Mouse (Mus musculus): ENCODE data around the gene Psph.
A peak's percentile ranks its signal among the peaks of the same experiment; 100 is the strongest.
"Not testable (repeated sequence)": the region's sequence is repeated elsewhere in the genome, so short reads cannot be mapped to it uniquely, and the experiment has no call there.

Gene Psph

GRCm38 (mm10) chr5:129786818-129787790, at the start of gene Psph:
Gene Psph, minus strand, starts transcription at chr5:129787449.
- DNase-seq, result peak; percentile 97 to 98

GRCm38 (mm10) chr5:129790591-129790990, 3.3 kb upstream of the Psph start:
- not testable (repeated sequence) for DNase-seq

- no peak for DNase-seq
Measured at GRCm38 (mm10) chr5:129787818-129788593, 757 bp upstream of the Psph start.

GRCm38 (mm10) chr5:129786161-129786560, 1.1 kb downstream of the Psph start:
- DNase-seq, result no peak

GRCm38 (mm10) chr5:129785235-129785870, 1.9 kb downstream of the Psph start:
- no peak for DNase-seq

GRCm38 (mm10) chr5:129782211-129782610, 5.0 kb downstream of the Psph start:
- DNase-seq, result no peak

GRCm38 (mm10) chr5:129780131-129780530, 7.1 kb downstream of the Psph start:
- DNase-seq, result no peak

GRCm38 (mm10) chr5:129778996-129779716, 8.1 kb downstream of the Psph start:
- DNase-seq, result peak; percentile 82 to 86

- no peak for DNase-seq
Measured at GRCm38 (mm10) chr5:129778348-129778995, 8.8 kb downstream of the Psph start.

- no peak for DNase-seq
Measured at GRCm38 (mm10) chr5:129774661-129775060, 12.6 kb downstream of the Psph start.

GRCm38 (mm10) chr5:129773330-129773729, 13.9 kb downstream of the Psph start:
- DNase-seq, result not testable (repeated sequence)

GRCm38 (mm10) chr5:129772433-129772832, 14.8 kb downstream of the Psph start:
- no peak for DNase-seq

GRCm38 (mm10) chr5:129770443-129771355, 16.6 kb downstream of the Psph start:
- DNase-seq, result no peak

GRCm38 (mm10) chr5:129761865-129762540, 25.2 kb downstream of the Psph start:
- no peak for DNase-seq

GRCm38 (mm10) chr5:129759929-129760480, 27.2 kb downstream of the Psph start:
- DNase-seq, result no peak

GRCm38 (mm10) chr5:129756886-129757285, 30.4 kb downstream of the Psph start:
- DNase-seq, result no peak

- no peak for DNase-seq
Measured at GRCm38 (mm10) chr5:129744050-129744449, 43.2 kb downstream of the Psph start.

GRCm38 (mm10) chr5:129742903-129743488, 44.3 kb downstream of the Psph start:
- no peak for DNase-seq

- DNase-seq, result peak in 1 of 2 experiments; percentile 33
Measured at GRCm38 (mm10) chr5:129740976-129741375, 46.3 kb downstream of the Psph start.
